Mouse (Mus musculus): ENCODE results near the gene Espnl.

- TF ChIP-seq CTCF (IDR thresholded peaks at IDR 0.05; ENCODE audit: low read depth, low read length) (no peak), POLR2A (IDR thresholded peaks at IDR 0.05; ENCODE audit: borderline replicate concordance, low read depth, low read length) (no peak)
Measured at GRCm38 (mm10) chr1:91367295-91367694, 45.4 kb downstream of the Espnl start.
